Mouse (Mus musculus) liver, embryonic 13.5 days (tissue): ENCODE measurements around the gene Thy1. TPM values are rescaled to one million over a fixed set of nuclear protein-coding genes. Genes with fewer than 3 reads are reported as not detected.

Experiments used
- ATAC-seq: fragments of 200-750 bp; cut with Nextera tagmentation; 2 replicates; pipeline ENCODE4 v1.8.0; 2017; ENCODE audit warnings: low read depth, mild to moderate bottlenecking, moderate number of reproducible peaks, moderate library complexity
- DNase-seq: peaks from one replicate; pipeline ENCODE4 v3.0.0; 2022
- H3K27ac ChIP-seq: fragments of 300-500 bp; sonication (generic); 2 replicates; pipeline ENCODE4 v1.5.1; 2015; ENCODE audit warnings: moderate library complexity, mild to moderate bottlenecking, inconsistent platforms
- H3K27me3 ChIP-seq: fragments of 300-500 bp; sonication (generic); 2 replicates; pipeline ENCODE4 v1.6.1; 2015; ENCODE audit warnings: mild to moderate bottlenecking, inconsistent platforms
- H3K36me3 ChIP-seq: fragments of 300-500 bp; sonication (generic); 2 replicates; pipeline ENCODE4 v1.6.1; 2015; ENCODE audit warnings: mild to moderate bottlenecking, inconsistent platforms
- H3K4me1 ChIP-seq: fragments of 300-500 bp; sonication (generic); replicated peaks from 2 replicates; pipeline ENCODE4 v1.6.1; 2015; ENCODE audit warnings: inconsistent platforms
- H3K4me2 ChIP-seq: fragments of 300-500 bp; sonication (generic); 2 replicates; pipeline ENCODE4 v1.6.1; 2015; ENCODE audit warnings: inconsistent platforms, mild to moderate bottlenecking, moderate library complexity
- H3K4me3 ChIP-seq: fragments of 300-500 bp; sonication (generic); replicated peaks from 2 replicates; pipeline ENCODE4 v1.5.1; 2015; ENCODE audit warnings: mild to moderate bottlenecking, inconsistent platforms
- H3K9ac ChIP-seq: fragments of 300-500 bp; sonication (generic); 2 replicates; pipeline ENCODE4 v1.6.1; 2015; ENCODE audit warnings: mild to moderate bottlenecking, inconsistent platforms
- H3K9me3 ChIP-seq: fragments of 300-500 bp; sonication (generic); replicated peaks from 2 replicates; pipeline ENCODE4 v1.6.1; 2016; ENCODE audit warnings: inconsistent platforms
- WGBS: fragments of 180-500 bp; shearing (Covaris S2); methylation state at CpG from one replicate; pipeline ENCODE4 v1.1.7; 2015; ENCODE audit not compliant: insufficient replicate concordance; 5-methylcytosine and 5-hydroxymethylcytosine counted together
- polyA plus RNA-seq: library from polyadenylated mRNA; unstranded; fragments of >200 nt; fragmentation: Nextera tagmentation; extraction: Ambion mirVana; gene quantifications from 2 replicates; pipeline ENCODE4 v1.2.1, GENCODE M21; 2015

Thy1 gene
- polyA plus RNA-seq, 1 experiment from 2014 or later: 0.15 TPM

GRCm38 (mm10) chr9:44016304-44016703 lies 26.9 kb upstream of the Thy1 start:
- WGBS: 62% methylated on average over 5 of the region's 5 CpGs
- no peaks in the 10 kb centered on the region for H3K4me1 ChIP-seq
- H3K27me3 ChIP-seq: no peaks in the 10 kb centered on the region
- no peak overlapping the region for H3K9ac ChIP-seq
- DNase-seq (no peak), ATAC-seq (no peak)
- H3K9me3 ChIP-seq: no peaks in the 10 kb centered on the region
- H3K36me3 ChIP-seq: no peaks in the 10 kb centered on the region
- H3K27ac ChIP-seq: no peak overlapping the region
- H3K4me3 ChIP-seq: no peak overlapping the region
- H3K4me2 ChIP-seq: no peak overlapping the region

GRCm38 (mm10) chr9:44017846-44018245 lies 25.3 kb upstream of the Thy1 start:
- Histone ChIP-seq H3K4me3 (no peak overlapping the region), H3K27me3 (no peaks in the 10 kb centered on the region), H3K36me3 (no peaks in the 10 kb centered on the region), H3K27ac (no peak overlapping the region), H3K4me1 (no peaks in the 10 kb centered on the region), H3K4me2 (no peak overlapping the region), H3K9me3 (no peaks in the 10 kb centered on the region), H3K9ac (no peak overlapping the region)
- WGBS: 57% methylated on average over 5 of the region's 5 CpGs
- DNase-seq (no peak), ATAC-seq (no peak)

GRCm38 (mm10) chr9:44020001-44020400 lies 23.2 kb upstream of the Thy1 start:
- 52% methylated on average over 7 of the region's 7 CpGs for WGBS

GRCm38 (mm10) chr9:44022100-44022847 lies 20.9 kb upstream of the Thy1 start:
- no peak overlapping the region for H3K9ac ChIP-seq
- no peak overlapping the region for H3K4me2 ChIP-seq
- no peaks in the 10 kb centered on the region for H3K36me3 ChIP-seq
- ATAC-seq (no peak), DNase-seq (no peak)
- no peaks in the 10 kb centered on the region for H3K27me3 ChIP-seq
- 65% methylated on average over 8 of the region's 8 CpGs for WGBS
- no peaks in the 10 kb centered on the region for H3K9me3 ChIP-seq
- H3K4me1 ChIP-seq: no peaks in the 10 kb centered on the region
- no peak overlapping the region for H3K4me3 ChIP-seq
- H3K27ac ChIP-seq: no peak overlapping the region

More at GRCm38 (mm10) chr9:44020001-44020400, 23.2 kb upstream of the Thy1 start:
- Histone ChIP-seq H3K4me3 (no peak overlapping the region), H3K27me3 (no peaks in the 10 kb centered on the region), H3K9me3 (no peaks in the 10 kb centered on the region), H3K4me2 (no peak overlapping the region), H3K27ac (no peak overlapping the region), H3K4me1 (no peaks in the 10 kb centered on the region), H3K36me3 (no peaks in the 10 kb centered on the region), H3K9ac (no peak overlapping the region)
- DNase-seq (no peak), ATAC-seq (no peak)

DNA sequence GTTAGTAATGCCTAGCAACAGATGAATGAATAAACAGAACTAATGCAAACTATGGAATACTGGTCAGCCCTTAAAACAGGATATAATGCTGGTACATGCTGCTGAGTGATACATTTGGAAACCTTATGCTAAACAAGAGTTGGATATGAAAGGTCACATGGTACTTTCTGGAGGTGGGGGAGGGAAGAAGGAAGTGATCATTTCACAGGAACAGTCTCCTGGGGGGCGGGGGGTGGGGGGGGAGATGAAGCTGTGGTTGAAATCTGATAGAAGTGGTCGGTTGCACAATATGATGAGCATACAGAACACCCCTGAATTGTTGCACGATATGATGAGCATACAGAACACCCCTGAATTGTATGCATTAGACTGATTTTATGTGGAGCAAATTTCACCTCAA lies 19.1 kb upstream of the Thy1 start:
- 54% methylated on average over 3 of the region's 3 CpGs for WGBS

GRCm38 (mm10) chr9:44029580-44030236 lies 13.5 kb upstream of the Thy1 start:
- ATAC-seq (no peak), DNase-seq (no peak)
- WGBS: 24% methylated on average over 5 of the region's 5 CpGs
- no peak overlapping the region for H3K27ac ChIP-seq
- no peaks in the 10 kb centered on the region for H3K36me3 ChIP-seq
- no peaks in the 10 kb centered on the region for H3K4me1 ChIP-seq
- H3K4me2 ChIP-seq: no peak overlapping the region
- no peak overlapping the region for H3K4me3 ChIP-seq
- no peaks in the 10 kb centered on the region for H3K27me3 ChIP-seq
- no peaks in the 10 kb centered on the region for H3K9me3 ChIP-seq
- H3K9ac ChIP-seq: no peak overlapping the region

More for the DNA sequence above, 19.1 kb upstream of the Thy1 start:
- no peaks in the 10 kb centered on the region for H3K36me3 ChIP-seq
- ATAC-seq: no peak
- H3K4me1 ChIP-seq: no peaks in the 10 kb centered on the region
- H3K4me2 ChIP-seq: no peak overlapping the region
- H3K27me3 ChIP-seq: no peaks in the 10 kb centered on the region
- no peak for DNase-seq
- no peak overlapping the region for H3K4me3 ChIP-seq
- H3K9me3 ChIP-seq: no peaks in the 10 kb centered on the region
- no peak overlapping the region for H3K9ac ChIP-seq
- H3K27ac ChIP-seq: no peak overlapping the region

DNA sequence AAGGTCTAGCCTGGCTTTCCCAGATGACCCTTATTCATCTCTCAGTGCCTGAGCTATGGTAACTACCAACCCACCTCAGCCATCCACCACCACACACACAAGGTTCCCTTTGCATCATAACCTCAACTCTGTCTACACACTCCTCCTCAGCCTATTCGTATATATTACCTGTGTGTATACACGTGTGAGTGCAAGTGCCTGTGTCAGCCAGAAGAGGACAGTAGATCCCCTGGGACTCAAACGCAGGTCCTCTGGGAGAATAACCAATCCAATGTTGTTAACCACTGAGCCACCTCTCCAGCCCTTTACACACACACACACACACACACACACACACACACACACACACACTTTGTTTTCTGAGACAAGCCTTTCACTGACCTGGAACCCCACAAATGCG lies 12.5 kb upstream of the Thy1 start:
- no peak for DNase-seq
- Histone ChIP-seq H3K9me3 (no peaks in the 10 kb centered on the region), H3K4me3 (no peak overlapping the region), H3K9ac (no peak overlapping the region), H3K27me3 (no peaks in the 10 kb centered on the region), H3K4me2 (no peak overlapping the region), H3K36me3 (no peaks in the 10 kb centered on the region), H3K27ac (no peak overlapping the region), H3K4me1 (no peaks in the 10 kb centered on the region)
- WGBS: 85% methylated on average over 4 of the region's 4 CpGs
- ATAC-seq: no peak

- Histone ChIP-seq H3K9me3 (no peaks in the 10 kb centered on the region), H3K36me3 (no peaks in the 10 kb centered on the region), H3K9ac (no peak overlapping the region), H3K4me1 (no peaks in the 10 kb centered on the region), H3K27ac (no peak overlapping the region), H3K4me3 (no peak overlapping the region), H3K27me3 (no peaks in the 10 kb centered on the region), H3K4me2 (no peak overlapping the region)
- ATAC-seq (no peak), DNase-seq (no peak)
- WGBS: 40% methylated on average over 5 of the region's 5 CpGs
Observed at GRCm38 (mm10) chr9:44031079-44031478, 12.1 kb upstream of the Thy1 start.

DNA sequence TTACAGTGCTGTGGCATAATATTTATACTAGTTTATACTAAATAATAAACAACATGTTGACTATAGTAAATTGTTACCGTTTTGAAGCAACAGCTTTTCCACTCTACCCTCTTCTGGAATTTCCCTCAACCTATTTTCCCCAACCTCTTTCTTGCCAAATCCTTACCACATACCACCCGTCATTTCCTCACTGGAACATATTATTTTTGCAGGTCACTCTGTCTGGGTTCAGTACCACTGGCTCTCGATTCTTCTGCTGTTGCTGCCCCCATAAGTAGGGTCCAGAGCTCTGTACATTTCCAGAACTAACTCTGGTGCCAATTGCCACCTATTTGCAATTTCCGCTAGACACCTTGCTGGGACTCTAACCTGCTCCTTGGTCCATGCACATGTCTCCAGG lies 11.2 kb upstream of the Thy1 start:
- DNase-seq (no peak), ATAC-seq (no peak)
- Histone ChIP-seq H3K9me3 (no peaks in the 10 kb centered on the region), H3K27me3 (no peaks in the 10 kb centered on the region), H3K4me1 (no peaks in the 10 kb centered on the region), H3K4me3 (no peak overlapping the region), H3K36me3 (no peaks in the 10 kb centered on the region), H3K27ac (no peak overlapping the region), H3K4me2 (no peak overlapping the region), H3K9ac (no peak overlapping the region)
- 50% methylated on average over 4 of the region's 4 CpGs for WGBS

DNA sequence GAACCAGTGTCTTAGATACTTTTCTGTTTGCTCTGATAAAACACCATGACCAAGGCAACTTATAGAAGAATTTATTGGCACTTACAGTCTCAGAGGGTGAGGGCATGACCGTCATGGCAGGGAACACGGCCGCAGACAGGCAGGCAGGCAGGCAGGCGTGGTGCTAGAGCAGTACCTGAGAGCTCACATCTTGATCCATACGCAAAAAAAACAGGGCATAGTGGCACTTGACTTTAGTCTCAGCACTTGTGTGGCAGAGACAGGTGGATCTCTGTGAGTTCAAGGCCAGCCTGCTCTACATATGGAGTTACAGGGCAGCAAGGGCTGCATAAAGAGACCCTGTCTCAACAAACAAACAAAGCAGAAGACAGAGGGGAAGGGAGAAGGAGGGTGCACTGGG lies 9.9 kb upstream of the Thy1 start:
- no peak for DNase-seq
- H3K4me3 ChIP-seq: no peak overlapping the region
- H3K4me2 ChIP-seq: no peak overlapping the region
- 83% methylated on average over 5 of the region's 5 CpGs for WGBS
- no peak overlapping the region for H3K9ac ChIP-seq
- no peaks in the 10 kb centered on the region for H3K36me3 ChIP-seq
- no peak overlapping the region for H3K27ac ChIP-seq
- H3K9me3 ChIP-seq: no peaks in the 10 kb centered on the region
- H3K4me1 ChIP-seq: no peaks in the 10 kb centered on the region
- no peak for ATAC-seq
- H3K27me3 ChIP-seq: no peaks in the 10 kb centered on the region

- no peaks in the 10 kb centered on the region for H3K36me3 ChIP-seq
- H3K27me3 ChIP-seq: no peaks in the 10 kb centered on the region
- H3K4me1 ChIP-seq: no peaks in the 10 kb centered on the region
- H3K9ac ChIP-seq: no peak overlapping the region
- no peak overlapping the region for H3K4me3 ChIP-seq
- no peak overlapping the region for H3K4me2 ChIP-seq
- ATAC-seq: no peak
- DNase-seq: no peak
- no peak overlapping the region for H3K27ac ChIP-seq
- WGBS: 41% methylated on average over 13 of the region's 13 CpGs
- H3K9me3 ChIP-seq: no peaks in the 10 kb centered on the region
Observed at GRCm38 (mm10) chr9:44033957-44034727, 9.0 kb upstream of the Thy1 start.
